Mouse (Mus musculus) megakaryocyte-erythroid progenitor cell, adult 5-6 weeks (primary cell): ENCODE data around the gene Bcl10. TPM values are rescaled to one million over a fixed set of nuclear protein-coding genes. Genes with fewer than 3 reads are reported as not detected.
A peak's percentile ranks its signal among the peaks of the same experiment; 100 is the strongest.
"Not testable (repeated sequence)": the region's sequence is repeated elsewhere in the genome, so short reads cannot be mapped to it uniquely, and the experiment has no call there.

Experiments
- ATAC-seq: replicated peaks from 2 replicates; pipeline ENCODE4 v1.8.0; 2016; ENCODE audit warnings: mild to moderate bottlenecking, inconsistent platforms; ENCODE audit not compliant: severe bottlenecking, poor library complexity, low FRiP score, low TSS enrichment
- total RNA-seq, 2 experiments: library from RNA; stranded (forward) in 1 of 2; stranded (reverse) in 1 of 2; fragments of 200-1000, 215-1000 nt in 1 of 2; fragments of >200 nt in 1 of 2; fragmentation: Nextera tagmentation in 1 of 2; gene quantifications; 2 replicates each; pipeline ENCODE4 v1.2.3; 2014 to 2017

Bcl10 gene
- 9.4 and 19.1 TPM in 2 replicates for total RNA-seq (2014; fragmentation: Nextera tagmentation)
- total RNA-seq (2017), result 20.4 and 38.6 TPM in 2 replicates

DNA sequence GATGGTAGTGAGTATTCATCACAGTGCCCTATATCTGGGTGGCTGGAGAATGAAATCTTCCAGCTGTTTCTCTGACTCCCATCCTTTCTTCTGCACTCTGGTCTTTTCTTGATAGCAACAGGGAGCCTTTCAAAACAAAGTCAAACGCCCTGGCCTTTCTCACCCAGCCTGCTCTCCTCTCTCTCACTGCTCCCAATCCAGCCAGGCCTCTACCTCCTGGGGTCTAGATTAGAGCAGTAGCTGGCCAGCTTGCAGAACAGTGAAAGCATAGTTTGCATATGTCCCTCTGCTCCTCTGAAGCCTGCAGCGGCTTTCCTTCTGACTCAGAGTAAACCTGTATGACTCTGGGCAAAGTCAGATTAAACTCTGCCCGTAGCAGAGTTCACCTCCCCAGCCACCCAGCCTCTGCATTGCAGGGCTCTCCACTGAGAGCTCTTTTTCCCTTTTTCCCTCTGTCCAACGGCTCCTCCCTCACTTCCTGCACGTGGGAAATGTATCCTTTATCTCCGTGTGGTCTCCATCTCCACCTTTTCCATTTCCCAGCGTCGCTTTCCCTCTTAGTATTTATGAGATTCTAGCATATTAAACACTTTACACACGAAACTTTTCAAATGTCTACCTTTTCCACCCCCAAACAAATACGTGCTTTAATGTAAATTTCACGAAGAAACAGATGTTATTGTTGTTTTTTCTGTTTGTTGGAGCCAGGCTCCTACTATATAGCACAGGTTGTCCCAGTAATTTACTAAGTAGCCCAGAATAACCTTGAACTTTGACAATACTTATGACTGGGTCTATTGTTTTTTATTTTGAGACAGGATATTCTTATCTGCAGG, at the start of gene Bcl10:
TSS of gene Bcl10 (plus strand) at position 786 of the 836 bp plus-strand sequence.
- ATAC-seq, result no peak

DNA sequence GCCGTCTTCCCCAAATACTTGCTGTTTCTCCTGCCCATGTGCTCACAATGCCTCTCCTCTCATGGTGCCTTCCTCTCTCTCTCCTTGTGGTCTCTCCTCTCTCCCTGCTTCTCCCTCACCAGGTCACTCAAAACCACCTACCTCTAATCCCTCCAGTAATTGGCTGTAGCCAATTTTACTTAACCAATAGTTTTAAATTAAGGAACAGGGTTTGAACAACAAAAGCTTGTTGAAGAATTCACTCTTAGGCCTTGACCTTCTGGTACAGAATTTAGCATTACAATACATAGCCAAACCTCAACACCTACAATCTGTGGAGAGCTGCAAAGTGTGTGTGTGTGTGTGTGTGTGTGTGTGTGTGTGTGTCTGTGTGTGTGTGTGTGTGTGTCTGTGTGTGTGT, 49.3 kb upstream of the Bcl10 start:
- no peak for ATAC-seq

DNA sequence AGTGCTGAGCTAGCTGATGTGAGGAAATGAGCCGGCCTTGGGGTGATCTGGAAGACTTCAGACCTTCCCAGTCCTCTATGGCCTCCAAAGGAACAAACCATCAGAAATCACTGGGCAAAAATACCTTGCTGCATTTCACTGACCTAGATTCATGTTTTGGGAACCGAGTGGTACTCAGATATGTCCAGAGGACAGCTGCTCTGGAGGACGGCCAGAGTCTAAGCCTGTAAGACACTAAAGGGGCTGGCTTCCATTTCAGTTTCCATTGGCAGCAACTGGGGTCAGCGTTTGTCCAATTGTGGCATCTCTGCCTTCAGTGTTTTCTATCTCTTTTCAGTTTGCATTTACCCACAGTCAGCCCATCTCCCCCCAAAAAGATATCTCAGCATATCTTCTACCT, 48.5 kb upstream of the Bcl10 start:
- no peak for ATAC-seq

DNA sequence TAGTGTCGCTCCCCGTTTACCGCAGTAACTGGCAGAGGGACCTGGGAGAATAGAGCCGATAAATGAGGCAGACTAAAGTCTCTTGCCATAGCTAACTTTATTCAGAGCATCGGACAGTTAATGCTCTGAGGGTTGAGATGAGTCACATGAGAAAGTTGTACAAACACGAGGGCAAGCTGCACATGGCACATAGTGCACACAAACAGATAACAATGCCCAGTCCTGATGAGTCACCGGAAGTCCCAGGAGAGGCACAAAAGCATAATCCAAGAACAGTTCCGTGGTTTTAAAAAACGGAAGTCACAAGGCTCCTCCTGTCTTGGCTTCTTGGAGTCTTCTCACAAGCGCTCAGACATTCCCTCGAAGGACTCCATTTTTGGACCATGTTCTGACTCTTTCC, 46.5 kb upstream of the Bcl10 start:
- no peak for ATAC-seq

DNA sequence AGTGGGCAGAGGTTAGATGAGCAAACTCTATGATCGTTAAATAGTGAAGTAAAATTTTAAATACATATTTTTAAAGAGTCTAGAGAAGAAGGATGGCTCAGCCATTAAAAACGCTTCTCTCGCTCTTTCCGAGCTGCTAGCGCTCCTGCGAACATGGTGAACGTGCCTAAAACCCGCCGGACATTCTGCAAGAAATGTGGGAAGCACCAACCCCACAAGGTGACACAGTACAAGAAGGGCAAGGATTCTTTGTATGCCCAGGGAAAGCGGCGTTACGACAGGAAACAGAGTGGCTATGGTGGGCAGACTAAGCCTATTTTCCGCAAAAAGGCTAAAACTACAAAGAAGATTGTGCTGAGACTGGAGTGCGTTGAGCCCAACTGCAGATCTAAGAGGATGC, 43.7 kb upstream of the Bcl10 start:
- not testable (repeated sequence) for ATAC-seq

DNA sequence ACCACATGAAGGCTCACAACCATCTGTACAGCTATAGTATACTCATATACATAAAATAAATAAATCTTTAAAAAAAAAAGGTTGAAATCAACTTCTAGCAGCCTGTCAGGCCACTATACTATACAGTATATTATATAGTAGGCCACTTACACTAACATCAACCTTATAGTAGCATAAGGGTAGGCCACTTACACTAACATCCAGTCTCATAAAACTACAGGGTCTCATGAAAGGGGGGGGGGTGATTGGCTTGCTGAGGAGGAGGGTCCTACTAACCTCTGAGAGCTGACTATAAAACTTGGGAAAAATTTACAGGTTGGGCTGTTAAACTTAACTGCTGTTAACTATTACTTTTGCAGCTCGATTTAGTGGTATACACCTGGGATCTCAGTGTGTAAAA, 42.3 kb upstream of the Bcl10 start:
- no peak for ATAC-seq

DNA sequence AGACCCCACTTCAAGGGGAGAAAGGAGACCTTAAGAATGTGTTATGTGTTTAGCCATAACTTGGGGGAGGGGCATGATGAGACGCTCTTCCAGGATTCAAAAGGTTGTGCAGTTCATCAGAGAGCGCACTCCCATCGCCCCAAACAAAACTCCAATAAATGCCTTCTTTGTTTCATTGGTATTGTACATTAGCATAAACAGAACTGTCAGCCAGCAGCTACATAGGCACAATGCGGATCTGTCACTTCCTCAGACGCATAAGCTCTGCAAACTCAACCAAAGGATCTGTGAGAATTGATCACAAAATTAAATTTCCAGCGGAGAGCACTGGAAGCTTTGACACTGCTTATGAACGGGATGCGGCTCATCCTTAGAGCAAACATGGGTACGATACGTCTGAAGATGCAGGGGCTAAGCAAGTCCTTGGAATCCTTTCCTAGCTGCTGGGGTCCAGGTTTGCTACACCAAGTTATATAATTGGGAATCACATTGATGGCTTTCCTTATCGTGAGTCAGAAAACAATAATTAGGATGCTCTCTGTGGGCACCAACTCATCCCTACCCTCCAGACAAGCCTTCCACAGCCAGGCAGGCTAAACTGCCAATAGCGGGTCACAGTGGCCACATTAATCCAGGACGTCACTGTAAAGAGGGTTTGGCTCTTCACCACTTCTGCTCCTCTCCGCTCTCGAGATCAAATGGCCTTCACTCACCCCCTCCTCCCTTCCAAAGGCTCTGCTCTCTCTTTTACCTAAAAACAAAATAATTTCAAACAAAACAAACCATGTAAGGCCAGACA, 40.3 kb upstream of the Bcl10 start:
- no peak for ATAC-seq

DNA sequence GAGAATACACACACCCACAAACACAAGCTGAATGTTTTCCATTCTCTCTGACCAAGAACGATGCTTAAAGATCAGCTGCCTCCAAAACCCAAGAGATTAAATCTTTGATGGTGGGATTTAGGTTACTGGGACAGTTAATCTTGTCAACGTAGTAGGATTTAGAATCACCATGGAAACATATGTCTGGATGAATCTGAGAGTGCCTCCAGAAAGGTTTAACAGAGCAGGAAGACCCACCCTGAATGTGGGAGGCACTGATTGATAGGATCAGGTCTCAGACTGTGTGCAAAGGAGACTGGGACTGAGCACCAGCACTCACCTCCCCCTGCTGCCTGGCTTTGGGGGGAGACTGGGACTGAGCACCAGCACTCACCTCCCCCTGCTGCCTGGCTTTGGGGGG, 39.4 kb upstream of the Bcl10 start:
- ATAC-seq, result no peak

DNA sequence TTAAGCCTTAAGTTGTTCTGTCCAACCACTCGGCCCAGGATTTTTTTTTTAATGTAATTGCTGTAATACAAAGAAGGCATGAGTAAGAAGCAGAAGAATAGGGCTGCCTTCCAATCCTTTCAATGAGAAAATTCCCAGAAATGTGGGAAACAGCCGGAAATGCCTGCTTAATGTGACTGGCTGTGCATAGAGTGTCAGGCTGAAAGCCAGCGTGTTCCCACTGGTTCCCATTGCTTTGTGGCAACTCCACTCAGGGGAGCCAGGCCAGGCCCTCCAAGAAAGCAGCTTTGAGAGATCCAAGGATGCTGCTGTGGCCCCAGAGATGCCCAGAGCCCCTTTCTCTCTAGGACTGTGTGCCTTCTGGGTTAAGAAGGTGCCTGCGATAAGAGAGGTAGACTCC, 37.2 kb upstream of the Bcl10 start:
- no peak for ATAC-seq

DNA sequence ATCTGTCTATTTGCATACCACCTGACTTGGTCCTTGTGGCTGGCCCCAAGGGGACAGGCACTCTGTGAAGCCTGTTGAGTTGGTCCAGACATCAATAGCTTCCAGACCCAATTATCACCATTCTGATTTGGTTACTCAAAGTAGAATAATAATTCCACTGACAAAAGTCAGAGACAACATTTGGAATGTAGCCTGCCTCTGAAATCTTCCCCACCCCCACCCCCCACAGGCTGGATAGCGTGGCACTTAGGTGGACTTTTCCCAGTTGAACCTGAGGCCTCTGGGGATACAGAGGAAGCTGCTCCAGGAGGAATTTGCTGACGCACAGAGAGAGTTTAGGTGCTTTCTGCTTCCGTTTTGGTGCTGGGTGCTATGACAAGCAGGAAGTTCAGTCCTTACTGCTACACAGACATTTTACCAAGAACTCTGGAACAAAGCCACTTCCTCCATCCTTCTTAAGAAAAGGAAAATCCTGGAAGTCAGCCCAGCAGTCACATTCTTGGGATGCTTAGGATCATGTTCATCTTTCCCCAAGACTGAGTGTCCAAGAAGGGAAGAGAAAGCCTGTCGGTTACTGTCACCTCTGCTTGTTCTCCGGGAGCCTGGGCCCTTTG, 36.6 kb upstream of the Bcl10 start:
- ATAC-seq, result no peak

DNA sequence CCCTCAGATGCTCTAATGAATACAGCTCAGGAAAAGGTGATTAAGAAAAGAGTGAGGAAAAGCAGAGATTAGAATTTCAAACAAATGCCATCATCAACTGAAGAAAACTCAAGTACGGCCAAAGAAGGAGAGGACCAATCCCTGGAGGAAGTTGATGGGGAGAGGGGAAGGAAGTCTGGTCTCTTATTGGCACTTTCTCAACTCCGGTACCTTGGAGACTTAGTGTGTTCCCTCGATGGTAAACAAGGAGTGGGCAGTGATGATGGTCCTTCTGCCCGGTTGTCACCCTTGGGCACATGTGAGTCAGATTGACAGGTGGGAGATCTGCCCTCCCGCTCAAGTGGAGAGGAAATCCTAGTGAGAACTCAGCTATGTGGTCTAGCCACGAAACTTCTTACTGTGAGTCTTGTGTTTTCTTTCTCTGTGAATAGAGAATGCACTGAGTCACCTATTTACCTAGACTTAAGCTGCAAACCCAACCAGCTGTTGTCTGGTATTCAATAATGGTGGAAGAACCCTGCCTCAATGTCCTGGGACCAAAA, 35.1 kb upstream of the Bcl10 start:
- no peak for ATAC-seq

DNA sequence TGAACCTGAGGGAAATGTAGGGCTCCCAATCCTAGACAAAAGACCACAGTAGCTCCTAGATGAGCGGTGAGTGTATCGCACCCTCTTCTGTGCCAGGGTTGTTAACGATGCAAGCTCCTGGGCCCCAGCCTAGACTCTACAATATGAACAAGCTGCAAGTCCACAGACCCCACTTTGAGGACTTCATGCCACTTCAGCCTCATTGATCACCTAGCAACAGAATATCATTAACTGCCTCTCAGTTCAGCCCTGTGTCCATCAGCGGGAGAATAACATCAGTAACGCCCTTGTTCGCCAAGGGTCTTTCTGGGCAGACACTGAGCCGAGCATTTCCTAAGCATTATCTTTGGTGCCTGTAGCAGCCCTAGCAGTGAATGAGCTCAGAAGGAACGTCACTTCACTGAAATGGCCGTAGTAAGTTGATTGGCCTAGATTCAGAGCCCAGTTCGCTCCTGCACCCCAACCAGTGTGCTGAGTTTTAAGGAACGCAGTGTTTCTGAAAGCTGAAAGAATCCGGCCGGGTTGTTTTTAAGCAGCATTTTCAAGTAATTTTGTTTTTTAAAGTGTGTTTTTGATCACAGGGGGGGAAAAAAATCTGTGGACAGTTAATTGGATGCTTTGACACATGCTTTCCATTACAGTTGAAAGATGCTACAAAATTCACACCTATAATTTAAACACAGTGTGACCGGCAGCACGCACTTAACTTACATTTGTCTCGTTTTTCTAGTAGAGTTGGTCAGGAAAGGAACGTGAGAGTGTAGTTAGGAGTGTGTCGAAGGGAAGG, 32.1 kb upstream of the Bcl10 start:
- ATAC-seq, result no peak

DNA sequence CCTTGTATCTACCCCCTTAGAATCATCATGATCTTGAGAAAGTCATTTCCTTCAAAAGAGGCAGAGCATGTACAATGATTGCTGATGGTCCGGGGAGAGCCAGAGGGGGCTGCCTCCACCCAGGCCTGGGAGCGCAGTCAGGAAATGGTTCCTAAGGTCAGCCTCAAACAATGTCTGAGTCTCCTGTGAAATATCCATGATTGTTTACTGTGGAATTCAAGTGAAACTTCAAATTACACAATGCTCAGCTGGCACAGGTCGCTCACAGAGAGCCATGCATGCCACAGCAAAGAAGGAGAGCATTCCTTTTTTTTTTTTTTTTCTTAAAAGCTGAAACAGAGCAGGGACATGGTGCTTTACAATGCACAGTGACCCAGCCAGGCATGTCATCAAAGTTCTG, 30.2 kb upstream of the Bcl10 start:
- no peak for ATAC-seq

DNA sequence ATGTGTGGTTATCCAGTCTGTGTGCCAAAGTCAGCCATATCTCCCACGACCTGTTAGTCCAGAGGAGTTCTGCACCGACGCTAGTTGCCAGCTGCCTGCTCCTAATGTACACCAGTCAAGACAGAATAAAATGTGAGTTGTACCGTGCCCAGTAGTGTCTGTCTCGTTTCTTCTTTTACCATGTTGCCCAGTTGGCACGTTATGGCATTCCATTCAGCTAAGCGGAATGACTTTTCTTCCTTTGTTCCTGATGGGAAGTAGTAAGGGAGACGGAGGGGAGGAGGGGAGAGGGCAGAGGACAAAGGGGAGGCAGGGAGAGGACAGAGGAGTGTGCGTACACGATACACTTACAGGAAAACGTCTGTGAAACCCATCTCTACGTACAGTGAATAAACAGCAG, 28.5 kb upstream of the Bcl10 start:
- no peak for ATAC-seq

DNA sequence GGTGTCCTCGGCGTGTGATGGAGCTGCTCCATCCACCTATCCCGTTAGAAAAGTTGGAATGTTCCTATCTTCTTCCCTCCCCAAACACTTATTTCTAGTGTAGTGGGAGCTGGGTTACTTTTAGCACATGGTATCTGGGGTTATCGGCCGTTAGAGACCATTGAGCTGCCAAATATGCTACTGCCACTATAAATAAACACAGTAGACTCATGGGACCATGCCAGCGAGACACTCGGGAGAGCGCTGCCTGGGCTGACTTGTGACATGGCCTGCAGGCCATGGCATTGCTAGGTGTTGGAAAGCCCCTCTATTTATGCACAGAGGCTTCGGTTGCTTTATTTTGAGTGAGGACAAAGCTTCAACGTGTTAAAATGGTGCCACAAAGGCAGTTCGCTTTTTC, 24.9 kb upstream of the Bcl10 start:
- ATAC-seq, result no peak

DNA sequence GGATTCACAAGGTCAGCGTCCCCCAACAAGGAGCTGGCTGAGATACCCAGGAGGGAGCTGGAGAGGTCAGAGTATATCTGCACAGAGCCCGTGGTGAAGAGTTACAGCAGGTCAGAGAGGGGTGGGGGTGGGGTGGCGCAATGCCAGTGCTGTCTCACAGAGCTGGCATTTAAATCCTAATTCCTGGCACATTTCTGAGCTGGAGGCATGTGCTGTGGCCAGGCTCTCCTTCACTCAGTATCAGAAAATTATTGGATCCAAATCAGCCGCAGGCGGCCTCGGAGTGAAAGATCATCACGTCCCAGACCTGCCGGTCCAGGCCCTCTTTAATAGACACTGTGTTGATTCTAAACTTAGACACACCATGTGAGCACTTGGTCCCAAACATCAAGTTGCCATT, 22.8 kb upstream of the Bcl10 start:
- no peak for ATAC-seq

DNA sequence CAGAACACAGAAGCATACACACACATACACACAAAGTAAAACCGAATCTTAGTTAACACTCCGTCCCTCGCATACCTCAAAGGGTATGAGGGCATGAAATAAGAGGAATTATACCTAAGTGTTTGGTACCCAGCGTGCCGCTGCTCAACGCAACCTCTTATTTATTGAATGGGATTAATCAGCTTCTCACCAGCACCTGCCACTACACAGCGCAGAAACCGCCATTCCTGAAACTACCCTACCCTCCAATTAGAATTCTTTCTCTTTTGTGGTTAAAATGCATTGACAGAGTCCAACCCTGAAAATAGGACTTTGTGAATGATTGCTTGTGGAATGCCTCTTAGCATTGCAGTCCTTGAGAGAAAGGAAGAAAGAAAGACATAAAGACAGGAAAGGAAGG, 19.1 kb upstream of the Bcl10 start:
- no peak for ATAC-seq

DNA sequence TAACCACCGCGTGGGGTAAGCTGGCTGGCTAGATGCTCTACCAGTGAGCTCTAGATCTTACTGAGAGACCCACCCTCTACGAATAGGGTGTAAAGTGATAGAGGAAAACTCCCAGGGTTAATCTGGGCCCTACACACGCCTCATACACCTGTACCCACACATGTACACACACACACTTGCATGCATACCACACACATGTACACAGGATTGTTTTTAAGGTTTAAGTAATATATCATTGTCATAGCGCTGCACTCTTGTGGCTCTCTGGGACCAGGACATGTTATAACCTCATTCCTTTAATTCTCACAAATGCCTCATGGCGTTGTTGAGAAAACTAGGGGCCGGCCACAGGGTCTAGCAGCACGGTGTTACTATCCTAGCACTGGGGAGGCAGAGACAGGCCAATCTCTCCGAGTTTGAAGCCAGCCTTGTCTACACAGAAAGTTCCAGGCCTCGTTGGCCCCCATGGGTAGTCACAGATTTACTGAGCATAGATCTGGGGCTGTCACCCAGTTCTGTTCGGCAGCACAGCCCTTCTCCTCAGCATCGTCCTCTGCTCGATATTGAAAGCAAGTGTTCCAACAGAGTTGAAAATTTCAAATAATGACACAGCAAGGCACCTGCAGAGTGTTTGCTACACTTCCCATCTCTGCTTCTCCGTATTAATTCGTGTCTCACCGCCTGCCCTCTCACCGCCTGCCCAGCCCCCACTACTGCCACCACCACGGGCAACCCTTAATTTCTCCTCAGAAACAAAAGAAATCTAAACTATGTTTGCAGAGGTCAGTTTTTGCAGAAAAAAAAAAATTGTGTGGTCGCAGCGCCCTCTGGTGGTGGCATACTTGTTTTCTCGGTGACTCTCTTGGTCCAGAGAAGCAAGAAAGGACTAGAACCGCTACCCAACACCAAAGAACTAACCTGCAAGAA, 17.5 kb upstream of the Bcl10 start:
- peak; percentile 51 for ATAC-seq
